Mouse (Mus musculus) right cerebral cortex, postnatal 25 days (tissue): ENCODE data around the gene Lrit2.

Source experiments
- DNase-seq: peaks from one replicate; pipeline ENCODE4 v3.0.0; 2022

Gene Lrit2

DNA sequence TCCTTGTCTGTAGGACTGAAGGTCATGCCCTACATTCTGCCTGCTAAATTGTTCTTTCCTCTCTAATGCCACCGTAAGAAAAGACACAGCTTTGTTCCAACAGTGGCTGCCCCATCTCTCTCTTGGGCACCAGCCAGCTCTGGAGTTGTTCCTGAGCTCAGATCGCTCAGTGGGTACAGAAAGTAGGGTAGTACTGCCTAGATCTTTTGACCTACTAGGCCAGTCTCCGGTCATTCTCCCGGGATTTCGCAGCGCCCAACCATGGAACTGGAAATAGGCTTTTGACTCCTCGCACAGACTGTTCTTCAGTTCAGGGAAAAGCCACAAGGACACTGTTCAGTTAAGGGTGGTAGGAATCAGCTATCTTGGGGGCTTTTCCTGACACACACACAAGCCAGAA lies 45.2 kb downstream of the Lrit2 start:
- DNase-seq: no peak

DNA sequence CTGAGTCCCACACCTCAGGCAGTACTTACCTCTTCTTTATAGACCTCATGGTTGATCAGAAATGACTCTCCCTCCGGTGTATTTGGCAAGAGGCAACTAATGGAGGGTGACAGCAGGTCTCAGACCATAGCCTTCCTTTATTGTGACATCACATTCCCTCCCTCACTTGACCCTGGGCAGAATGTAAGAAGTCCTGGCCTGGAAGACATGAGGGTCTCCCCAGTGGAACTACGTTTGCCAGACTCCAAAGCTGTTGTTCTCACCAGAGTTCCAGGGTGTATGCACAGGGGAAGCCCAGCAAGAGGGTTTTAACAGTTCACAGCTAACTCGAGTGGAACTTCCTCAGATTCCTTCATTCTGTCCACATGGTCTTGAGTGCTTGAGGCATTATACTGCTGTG lies 46.2 kb downstream of the Lrit2 start, which contains the start of gene 2610528A11Rik:
Gene 2610528A11Rik, minus strand, starts transcription at position 101 of the 400 bp plus-strand sequence.
- no peak for DNase-seq

DNA sequence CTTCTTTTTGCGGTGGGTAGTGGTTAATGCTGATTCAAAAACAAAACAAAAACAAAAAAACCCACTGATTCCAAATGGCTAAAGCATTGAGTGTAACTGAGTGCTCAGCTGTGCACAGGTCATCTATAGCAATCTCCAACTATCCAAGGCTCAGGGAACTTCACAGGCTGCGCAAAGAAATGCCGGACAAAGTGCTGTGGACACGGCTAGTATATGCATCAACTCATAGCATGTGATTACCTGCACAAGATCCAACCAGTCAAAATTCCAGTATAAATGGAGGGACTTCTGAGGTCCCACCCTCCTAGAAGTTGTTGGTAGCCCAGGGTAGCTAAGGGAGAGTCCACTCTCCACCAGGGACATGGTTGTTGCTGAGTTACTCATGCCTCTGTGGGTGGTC lies 51.5 kb downstream of the Lrit2 start:
- DNase-seq: no peak
